Mouse (Mus musculus): Measurements from ENCODE around the gene Fbxo21. TPM values are rescaled to one million over a fixed set of nuclear protein-coding genes. Genes with fewer than 3 reads are reported as not detected.

Gene Fbxo21
- polyA plus RNA-seq, 1 experiment from 2014 or later: 203 TPM

- 20% methylated on average over 19 of the region's 19 CpGs for WGBS
- H3K9me3 ChIP-seq (ENCODE audit: control insufficient read depth, low read length): no peaks in the 10 kb centered on the region
- 0 out of 2 replicates have a peak, but pooled peaks cover 4% of the 10 kb centered on the region for H3K36me3 ChIP-seq (ENCODE audit: control insufficient read depth, insufficient read depth)
- H3K4me3 ChIP-seq (replicated peaks; ENCODE audit: low read length): peak overlapping the region; percentile 99
- ATAC-seq: no peak; the same call in 1 of the 2 replicates
- H3K4me1 ChIP-seq (replicated peaks; ENCODE audit: control insufficient read depth, insufficient read depth, low read length): peaks cover 26% of the 10 kb centered on the region
- no peaks in the 10 kb centered on the region for H3K27me3 ChIP-seq (replicated peaks; ENCODE audit: control insufficient read depth, insufficient read depth, low read length)
- H3K4me2 ChIP-seq (ENCODE audit: low read length): peak overlapping the region; percentile 79
- peak overlapping the region; percentile 100 for H3K9ac ChIP-seq (replicated peaks; ENCODE audit: low read depth, low read length)
- peak overlapping the region; percentile 89 for H3K27ac ChIP-seq (ENCODE audit: low read length)
Measured at GRCm38 (mm10) chr5:117976263-117976656, 270 bp upstream of the Fbxo21 start.

- no peaks in the 10 kb centered on the region for H3K27me3 ChIP-seq (replicated peaks; ENCODE audit: control insufficient read depth, insufficient read depth, low read length)
- H3K4me2 ChIP-seq (ENCODE audit: low read length): peak overlapping the region; percentile 79
- no peaks in the 10 kb centered on the region for H3K9me3 ChIP-seq (ENCODE audit: control insufficient read depth, low read length)
- peak; percentile 21 for ATAC-seq
- peak overlapping the region; percentile 89 for H3K27ac ChIP-seq (ENCODE audit: low read length)
- H3K4me3 ChIP-seq (replicated peaks; ENCODE audit: low read length): peak overlapping the region; percentile 99
- 3% methylated on average over 30 of the region's 30 CpGs for WGBS
- H3K36me3 ChIP-seq (ENCODE audit: control insufficient read depth, insufficient read depth): 0 out of 2 replicates have a peak, but pooled peaks cover 4% of the 10 kb centered on the region
- peaks cover 26% of the 10 kb centered on the region for H3K4me1 ChIP-seq (replicated peaks; ENCODE audit: control insufficient read depth, insufficient read depth, low read length)
- H3K9ac ChIP-seq (replicated peaks; ENCODE audit: low read depth, low read length): peak overlapping the region; percentile 100
Measured at GRCm38 (mm10) chr5:117977501-117978158, 1.1 kb downstream of the Fbxo21 start.

GRCm38 (mm10) chr5:117978159-117978697 is 1.7 kb downstream of the Fbxo21 start:
- Histone ChIP-seq H3K27ac (ENCODE audit: low read length) (peak overlapping the region; percentile 89; the same call in 1 of the 2 replicates), H3K9me3 (ENCODE audit: control insufficient read depth, low read length) (no peaks in the 10 kb centered on the region), H3K9ac (replicated peaks; ENCODE audit: low read depth, low read length) (peak overlapping the region; percentile 100), H3K27me3 (replicated peaks; ENCODE audit: control insufficient read depth, insufficient read depth, low read length) (no peaks in the 10 kb centered on the region), H3K36me3 (ENCODE audit: control insufficient read depth, insufficient read depth) (0 out of 2 replicates have a peak, but pooled peaks cover 4% of the 10 kb centered on the region), H3K4me1 (replicated peaks; ENCODE audit: control insufficient read depth, insufficient read depth, low read length) (peaks cover 26% of the 10 kb centered on the region), H3K4me2 (ENCODE audit: low read length) (peak overlapping the region; percentile 79), H3K4me3 (replicated peaks; ENCODE audit: low read length) (peak overlapping the region; percentile 99)
- WGBS: 37% methylated on average over 17 of the region's 17 CpGs
- no peak for ATAC-seq

GRCm38 (mm10) chr5:117979082-117979481 is 2.6 kb downstream of the Fbxo21 start:
- WGBS: 39% methylated on average over 5 of the region's 5 CpGs

GRCm38 (mm10) chr5:117980921-117981320 is 4.4 kb downstream of the Fbxo21 start:
- Histone ChIP-seq H3K36me3 (ENCODE audit: control insufficient read depth, insufficient read depth) (peaks cover 4% of the 10 kb centered on the region), H3K4me2 (ENCODE audit: low read length) (no peak overlapping the region), H3K27me3 (replicated peaks; ENCODE audit: control insufficient read depth, insufficient read depth, low read length) (no peaks in the 10 kb centered on the region), H3K27ac (ENCODE audit: low read length) (no peak overlapping the region), H3K9me3 (ENCODE audit: control insufficient read depth, low read length) (no peaks in the 10 kb centered on the region), H3K9ac (replicated peaks; ENCODE audit: low read depth, low read length) (no peak overlapping the region), H3K4me1 (replicated peaks; ENCODE audit: control insufficient read depth, insufficient read depth, low read length) (peaks cover 26% of the 10 kb centered on the region), H3K4me3 (replicated peaks; ENCODE audit: low read length) (no peak overlapping the region)
- 95% methylated on average over 8 of the region's 8 CpGs for WGBS
- no peak for ATAC-seq

More at GRCm38 (mm10) chr5:117979082-117979481, 2.6 kb downstream of the Fbxo21 start:
- Histone ChIP-seq H3K9ac (replicated peaks; ENCODE audit: low read depth, low read length) (peak overlapping the region; percentile 5; the same call in 1 of the 2 replicates), H3K4me1 (replicated peaks; ENCODE audit: control insufficient read depth, insufficient read depth, low read length) (peaks cover 26% of the 10 kb centered on the region), H3K36me3 (ENCODE audit: control insufficient read depth, insufficient read depth) (0 out of 2 replicates have a peak, but pooled peaks cover 4% of the 10 kb centered on the region), H3K27ac (ENCODE audit: low read length) (no peak overlapping the region), H3K27me3 (replicated peaks; ENCODE audit: control insufficient read depth, insufficient read depth, low read length) (no peaks in the 10 kb centered on the region), H3K9me3 (ENCODE audit: control insufficient read depth, low read length) (no peaks in the 10 kb centered on the region), H3K4me3 (replicated peaks; ENCODE audit: low read length) (0 out of 2 replicates have a peak overlapping the region, but pooled peaks have one; percentile 99), H3K4me2 (ENCODE audit: low read length) (peak overlapping the region; percentile 79)
- no peak for ATAC-seq

- no peak for ATAC-seq
- WGBS: 89% methylated on average over 5 of the region's 5 CpGs
- H3K36me3 ChIP-seq (ENCODE audit: control insufficient read depth, insufficient read depth): peaks cover 11% of the 10 kb centered on the region
Measured at GRCm38 (mm10) chr5:117981943-117982342, 5.4 kb downstream of the Fbxo21 start.

GRCm38 (mm10) chr5:117986327-117986726 is 9.8 kb downstream of the Fbxo21 start:
- no peak overlapping the region for H3K4me2 ChIP-seq (ENCODE audit: low read length)
- ATAC-seq: no peak
- no peak overlapping the region for H3K9ac ChIP-seq (replicated peaks; ENCODE audit: low read depth, low read length)
- H3K36me3 ChIP-seq (ENCODE audit: control insufficient read depth, insufficient read depth): peaks cover 33% of the 10 kb centered on the region
- no peaks in the 10 kb centered on the region for H3K27me3 ChIP-seq (replicated peaks; ENCODE audit: control insufficient read depth, insufficient read depth, low read length)
- WGBS: 76% methylated on average over 4 of the region's 4 CpGs
- H3K27ac ChIP-seq (ENCODE audit: low read length): no peak overlapping the region
- no peak overlapping the region for H3K4me3 ChIP-seq (replicated peaks; ENCODE audit: low read length)
- H3K4me1 ChIP-seq (replicated peaks; ENCODE audit: control insufficient read depth, insufficient read depth, low read length): no peaks in the 10 kb centered on the region
- no peaks in the 10 kb centered on the region for H3K9me3 ChIP-seq (ENCODE audit: control insufficient read depth, low read length)

More at GRCm38 (mm10) chr5:117981943-117982342, 5.4 kb downstream of the Fbxo21 start:
- H3K9ac ChIP-seq (replicated peaks; ENCODE audit: low read depth, low read length): no peak overlapping the region
- H3K4me2 ChIP-seq (ENCODE audit: low read length): no peak overlapping the region
- no peak overlapping the region for H3K27ac ChIP-seq (ENCODE audit: low read length)
- H3K4me3 ChIP-seq (replicated peaks; ENCODE audit: low read length): no peak overlapping the region
- no peaks in the 10 kb centered on the region for H3K9me3 ChIP-seq (ENCODE audit: control insufficient read depth, low read length)
- H3K4me1 ChIP-seq (replicated peaks; ENCODE audit: control insufficient read depth, insufficient read depth, low read length): peaks cover 23% of the 10 kb centered on the region
- H3K27me3 ChIP-seq (replicated peaks; ENCODE audit: control insufficient read depth, insufficient read depth, low read length): no peaks in the 10 kb centered on the region

GRCm38 (mm10) chr5:117987891-117988290 is 11.4 kb downstream of the Fbxo21 start:
- Histone ChIP-seq H3K4me3 (replicated peaks; ENCODE audit: low read length) (no peak overlapping the region), H3K4me2 (ENCODE audit: low read length) (no peak overlapping the region), H3K36me3 (ENCODE audit: control insufficient read depth, insufficient read depth) (peaks cover 47% of the 10 kb centered on the region), H3K27me3 (replicated peaks; ENCODE audit: control insufficient read depth, insufficient read depth, low read length) (no peaks in the 10 kb centered on the region), H3K27ac (ENCODE audit: low read length) (no peak overlapping the region), H3K4me1 (replicated peaks; ENCODE audit: control insufficient read depth, insufficient read depth, low read length) (no peaks in the 10 kb centered on the region), H3K9ac (replicated peaks; ENCODE audit: low read depth, low read length) (no peak overlapping the region), H3K9me3 (ENCODE audit: control insufficient read depth, low read length) (no peaks in the 10 kb centered on the region)
- ATAC-seq: no peak
- WGBS: 89% methylated on average over 3 of the region's 3 CpGs

GRCm38 (mm10) chr5:117988367-117988766 is 11.8 kb downstream of the Fbxo21 start:
- no peak overlapping the region for H3K4me3 ChIP-seq (replicated peaks; ENCODE audit: low read length)
- H3K9me3 ChIP-seq (ENCODE audit: control insufficient read depth, low read length): no peaks in the 10 kb centered on the region
- H3K4me2 ChIP-seq (ENCODE audit: low read length): no peak overlapping the region
- no peak for ATAC-seq
- H3K4me1 ChIP-seq (replicated peaks; ENCODE audit: control insufficient read depth, insufficient read depth, low read length): no peaks in the 10 kb centered on the region
- peaks cover 48% of the 10 kb centered on the region for H3K36me3 ChIP-seq (ENCODE audit: control insufficient read depth, insufficient read depth)
- H3K9ac ChIP-seq (replicated peaks; ENCODE audit: low read depth, low read length): no peak overlapping the region
- WGBS: 67% methylated on average over 9 of the region's 9 CpGs
- H3K27ac ChIP-seq (ENCODE audit: low read length): no peak overlapping the region
- H3K27me3 ChIP-seq (replicated peaks; ENCODE audit: control insufficient read depth, insufficient read depth, low read length): no peaks in the 10 kb centered on the region

All from forebrain, embryonic 16.5 days (tissue).